Mouse (Mus musculus): Measurements from ENCODE around the gene Olfr1500.
"Not testable (repeated sequence)": the region's sequence is repeated elsewhere in the genome, so short reads cannot be mapped to it uniquely, and the experiment has no call there.

Gene Olfr1500

DNA sequence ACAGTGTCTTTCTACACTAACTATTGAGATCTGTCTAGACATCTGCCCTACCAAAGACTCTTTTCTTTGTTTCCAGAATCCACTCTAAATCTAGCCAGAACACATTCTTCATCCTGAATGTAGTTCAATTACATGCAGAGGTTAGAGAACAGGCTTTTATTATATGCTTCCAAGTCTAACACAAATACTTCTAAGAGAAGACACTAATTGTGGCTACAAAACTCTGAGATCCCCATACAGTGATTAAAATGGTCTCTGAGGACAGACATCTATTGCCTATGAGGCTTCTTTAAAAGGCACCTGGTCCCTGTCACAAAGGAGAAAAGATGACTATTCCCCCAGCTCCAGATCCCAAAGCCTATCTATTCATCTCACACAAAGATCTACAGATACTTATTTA is at the start of gene Olfr1500:
Gene Olfr1500, minus strand, starts transcription at position 101 of the 400 bp plus-strand sequence.
- DNase-seq (ENCODE audit: low spot score in 2 of 2) = no peak

DNA sequence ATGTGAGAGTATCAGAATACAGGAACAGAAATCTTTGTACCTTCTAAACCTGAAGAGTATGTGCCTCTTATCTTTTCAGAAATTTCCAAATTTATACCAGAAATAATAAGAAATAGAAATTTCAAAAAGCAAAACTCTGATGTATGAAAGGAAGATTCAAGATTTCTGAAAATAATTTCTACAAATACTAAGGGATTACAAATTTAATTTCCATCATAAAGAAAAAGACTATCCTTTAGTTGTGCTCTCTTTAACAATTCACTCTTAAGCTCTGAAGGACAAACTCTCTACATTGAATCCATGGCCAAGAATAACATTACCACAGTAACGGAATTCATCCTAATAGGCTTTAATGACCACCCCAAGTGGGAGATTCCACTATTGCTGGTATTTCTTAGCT is 31.2 kb upstream of the Olfr1500 start, which contains the start of gene Olfr1502:
Gene Olfr1502, plus strand, starts transcription at position 301 of the 400 bp plus-strand sequence.
- DNase-seq (ENCODE audit: low spot score in 2 of 2) = no peak

- DNase-seq (ENCODE audit: low spot score in 2 of 2) = not testable (repeated sequence)
These were observed 20.3 kb upstream of the Olfr1500 start, which contains the start of gene Olfr1501 for GRCm38 (mm10) chr19:13850592-13850991. TSS of gene Olfr1501 (minus strand) at chr19:13850692.

DNA sequence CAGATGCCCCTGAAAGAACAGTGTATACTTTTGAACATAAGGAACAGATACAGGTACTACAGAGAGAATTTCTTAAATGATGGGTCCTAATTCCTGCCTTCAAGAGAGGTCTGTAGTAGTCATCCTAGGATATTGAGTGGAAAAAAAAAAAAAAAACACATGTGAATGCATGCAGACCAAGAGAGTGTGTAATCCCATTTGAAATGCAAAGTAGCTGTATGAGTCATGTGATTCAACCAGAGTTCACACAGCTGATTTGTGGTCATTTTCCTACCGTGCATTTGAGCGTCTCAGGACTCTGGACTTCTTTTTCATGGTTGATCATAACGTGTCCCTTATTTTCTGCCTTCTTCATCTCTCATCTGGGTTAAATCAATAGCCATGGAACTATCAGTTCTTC is 1.8 kb downstream of the Olfr1500 start:
- DNase-seq (ENCODE audit: low spot score in 2 of 2) = no peak

- DNase-seq (ENCODE audit: low spot score in 2 of 2) = no peak
These were observed 9.4 kb downstream of the Olfr1500 start for GRCm38 (mm10) chr19:13820847-13821246.

DNA sequence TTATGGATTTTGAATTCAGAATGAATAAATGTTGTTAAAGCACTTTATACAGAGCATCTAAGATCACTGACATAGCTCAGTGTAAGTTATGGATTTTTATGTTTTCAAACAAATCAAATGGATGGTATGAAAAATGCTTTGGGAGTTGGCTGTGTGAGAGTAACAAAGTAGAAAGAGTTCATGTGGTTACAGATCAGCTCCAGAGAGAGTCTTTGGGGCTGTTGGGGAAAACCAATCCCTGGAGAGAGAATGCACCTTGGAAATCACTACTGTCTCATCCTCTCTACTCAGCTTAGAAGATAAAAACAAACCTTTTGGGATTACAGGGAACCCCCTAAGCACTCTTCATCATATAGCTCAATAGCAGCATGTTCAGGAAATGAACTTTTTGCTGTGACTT is 10.9 kb downstream of the Olfr1500 start, which contains the start of gene Olfr1499:
Gene Olfr1499, minus strand, starts transcription at position 101 of the 400 bp plus-strand sequence.
- no peak for DNase-seq (ENCODE audit: low spot score in 2 of 2)

DNA sequence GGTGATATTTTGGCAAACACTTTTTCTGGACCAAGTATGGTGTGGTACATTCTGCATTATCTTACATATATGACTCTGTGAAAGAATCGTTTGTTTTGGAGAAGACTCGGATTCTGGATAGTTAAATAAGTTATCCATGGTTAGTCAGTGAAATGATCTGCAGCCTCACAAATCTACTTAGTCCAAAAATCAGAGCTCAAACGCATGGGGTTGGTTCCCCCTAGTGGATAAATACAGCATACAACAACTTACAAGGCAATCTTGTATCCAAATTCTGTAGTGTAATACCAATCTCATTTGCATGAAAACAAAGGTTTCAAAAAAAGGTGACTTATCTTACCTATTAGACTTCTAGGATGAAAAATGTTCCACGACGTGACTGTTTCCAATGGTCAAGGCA is 11.5 kb downstream of the Olfr1500 start:
- DNase-seq (ENCODE audit: low spot score in 2 of 2) = no peak

GRCm38 (mm10) chr19:13812823-13813222 is 17.5 kb downstream of the Olfr1500 start:
- DNase-seq (ENCODE audit: low spot score in 2 of 2) = no peak

GRCm38 (mm10) chr19:13805486-13805885 is 24.8 kb downstream of the Olfr1500 start:
- not testable (repeated sequence) for DNase-seq (ENCODE audit: low spot score in 2 of 2)

DNA sequence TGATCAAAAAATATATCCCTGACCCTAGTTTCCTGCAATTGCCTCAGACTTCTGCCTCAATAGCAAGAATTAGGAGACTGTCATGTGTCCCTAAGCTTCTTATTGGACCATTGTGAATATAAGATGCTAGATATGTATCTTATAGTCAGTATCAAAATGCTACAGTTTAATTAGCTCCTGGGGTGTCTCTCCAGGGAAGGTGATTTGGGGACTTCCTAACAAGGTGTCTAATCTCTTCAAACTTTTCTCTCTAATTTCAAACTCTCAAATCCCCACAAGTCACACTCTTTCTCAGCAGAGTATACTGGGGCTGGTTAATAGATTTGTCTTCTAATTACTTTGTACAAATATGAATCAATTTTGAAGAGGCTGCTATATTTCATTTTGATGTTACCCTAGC is 32.2 kb downstream of the Olfr1500 start, which contains the start of gene Olfr1497:
Gene Olfr1497, minus strand, starts transcription at position 101 of the 400 bp plus-strand sequence.
- no peak for DNase-seq (ENCODE audit: low spot score in 2 of 2)

DNA sequence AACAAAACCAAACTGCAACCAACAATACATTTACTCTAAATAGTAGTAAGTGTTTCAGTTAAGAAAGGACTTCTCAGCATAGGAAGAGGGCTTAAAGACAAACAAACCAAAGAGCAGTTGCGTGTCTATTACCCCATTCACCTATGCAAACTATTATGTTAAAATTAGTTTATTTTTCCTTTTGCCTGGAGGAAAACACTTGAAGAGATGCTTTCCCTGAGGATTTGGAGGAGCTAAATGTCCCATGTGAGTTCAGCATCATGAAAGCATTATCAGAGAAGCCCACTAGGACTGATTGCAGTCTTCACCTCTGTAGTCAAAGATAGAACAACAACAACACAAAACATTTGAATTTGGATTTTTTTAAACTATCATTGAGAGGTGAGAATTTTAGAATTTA is 52.7 kb downstream of the Olfr1500 start, which contains the start of gene Olfr1496:
Gene Olfr1496, plus strand, starts transcription at position 301 of the 400 bp plus-strand sequence.
- no peak for DNase-seq (ENCODE audit: low spot score in 2 of 2)

Data from heart, adult 9 months (tissue).